Mouse (Mus musculus): ENCODE results near the gene Galk1. TPM values are rescaled to one million over a fixed set of nuclear protein-coding genes. Genes with fewer than 3 reads are reported as not detected.

Galk1 gene
- total and polyA plus RNA-seq, 3 experiments, result 14.5 to 16.4 (median 14.7) TPM

DNA sequence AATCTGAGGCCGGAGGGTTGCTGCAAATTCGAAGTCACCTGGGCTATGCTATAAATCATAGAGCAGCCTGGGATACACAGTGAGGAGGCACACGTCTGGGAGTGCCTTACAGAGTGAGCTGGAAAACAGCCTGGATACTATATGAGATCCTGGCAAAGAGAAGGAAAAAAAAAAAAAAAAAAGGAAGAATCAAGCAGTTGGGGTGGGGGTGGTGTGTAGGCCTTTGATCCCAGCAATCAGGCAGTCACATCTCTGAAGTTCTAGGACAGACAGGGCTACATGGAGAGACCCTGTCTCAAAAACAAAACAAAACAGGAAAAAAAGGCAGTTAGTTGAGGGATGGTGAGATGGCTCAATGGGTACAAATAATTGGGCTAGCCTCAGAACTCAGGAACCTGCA, 24.2 kb upstream of the Galk1 start:
- Histone ChIP-seq H3K27ac (no peak overlapping the region), H3K79me2 (replicated peaks; ENCODE audit: control insufficient read depth, insufficient read depth, low read length) (peaks cover 14% of the 10 kb centered on the region), H3K27me3 (ENCODE audit: control insufficient read depth, insufficient read depth, low read length) (no peaks in the 10 kb centered on the region), H3K4me3 (no peak overlapping the region), H3K36me3 (ENCODE audit: control insufficient read depth, insufficient read depth, low read length) (peaks cover 3% of the 10 kb centered on the region), H3K9ac (ENCODE audit: low read depth, low read length) (no peak overlapping the region), H3K4me1 (ENCODE audit: control insufficient read depth, insufficient read depth, low read length) (peaks cover 5% of the 10 kb centered on the region)
- TF ChIP-seq CTCF (IDR thresholded peaks at IDR 0.05) (no peak), POLR2A (IDR thresholded peaks at IDR 0.05; ENCODE audit: insufficient read depth, low read depth, low read length) (no peak), EP300 (IDR thresholded peaks at IDR 0.05; ENCODE audit: insufficient read depth, low read depth, low read length) (no peak)
- intact Hi-C loops (cut with DNase I), result no loop called here
- DNase-seq, result no peak
- 94% methylated on average over 3 of the region's 3 CpGs for WGBS

DNA sequence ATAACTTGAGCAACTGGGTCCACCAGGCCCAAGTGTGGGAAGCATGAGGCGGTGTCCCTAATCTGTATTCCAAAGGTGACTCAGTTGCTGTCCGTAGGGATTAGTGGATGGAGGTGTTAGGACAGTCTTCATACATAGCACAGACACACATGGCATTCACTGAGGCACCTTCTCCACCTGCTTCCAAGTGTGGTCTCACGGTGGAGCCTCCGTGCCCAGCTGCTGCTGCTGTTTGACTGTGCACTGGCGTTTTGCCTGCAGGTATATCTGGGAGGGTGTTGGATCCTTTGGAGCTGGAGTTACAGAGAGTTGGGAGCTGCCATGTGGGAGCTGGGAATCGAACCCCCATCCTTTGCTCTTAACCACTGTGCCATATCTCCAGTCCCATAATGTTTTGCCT, 22.1 kb upstream of the Galk1 start:
- H3K27ac ChIP-seq, result no peak overlapping the region
- H3K4me3 ChIP-seq, result no peak overlapping the region
- peaks cover 9% of the 10 kb centered on the region for H3K4me1 ChIP-seq (ENCODE audit: control insufficient read depth, insufficient read depth, low read length)
- H3K9ac ChIP-seq (ENCODE audit: low read depth, low read length), result no peak overlapping the region
- no peak for TF ChIP-seq POLR2A (IDR thresholded peaks at IDR 0.05; ENCODE audit: insufficient read depth, low read depth, low read length)
- no peak for TF ChIP-seq CTCF (IDR thresholded peaks at IDR 0.05)
- no peak for TF ChIP-seq EP300 (IDR thresholded peaks at IDR 0.05; ENCODE audit: insufficient read depth, low read depth, low read length)
- DNase-seq, result no peak
- intact Hi-C loops (cut with DNase I), result no loop called here
- H3K27me3 ChIP-seq (ENCODE audit: control insufficient read depth, insufficient read depth, low read length), result no peaks in the 10 kb centered on the region
- no peaks in the 10 kb centered on the region; the same call in 1 of the 2 replicates for H3K36me3 ChIP-seq (ENCODE audit: control insufficient read depth, insufficient read depth, low read length)
- WGBS, result 92% methylated on average over 6 of the region's 6 CpGs
- H3K79me2 ChIP-seq (replicated peaks; ENCODE audit: control insufficient read depth, insufficient read depth, low read length), result peaks cover 12% of the 10 kb centered on the region

DNA sequence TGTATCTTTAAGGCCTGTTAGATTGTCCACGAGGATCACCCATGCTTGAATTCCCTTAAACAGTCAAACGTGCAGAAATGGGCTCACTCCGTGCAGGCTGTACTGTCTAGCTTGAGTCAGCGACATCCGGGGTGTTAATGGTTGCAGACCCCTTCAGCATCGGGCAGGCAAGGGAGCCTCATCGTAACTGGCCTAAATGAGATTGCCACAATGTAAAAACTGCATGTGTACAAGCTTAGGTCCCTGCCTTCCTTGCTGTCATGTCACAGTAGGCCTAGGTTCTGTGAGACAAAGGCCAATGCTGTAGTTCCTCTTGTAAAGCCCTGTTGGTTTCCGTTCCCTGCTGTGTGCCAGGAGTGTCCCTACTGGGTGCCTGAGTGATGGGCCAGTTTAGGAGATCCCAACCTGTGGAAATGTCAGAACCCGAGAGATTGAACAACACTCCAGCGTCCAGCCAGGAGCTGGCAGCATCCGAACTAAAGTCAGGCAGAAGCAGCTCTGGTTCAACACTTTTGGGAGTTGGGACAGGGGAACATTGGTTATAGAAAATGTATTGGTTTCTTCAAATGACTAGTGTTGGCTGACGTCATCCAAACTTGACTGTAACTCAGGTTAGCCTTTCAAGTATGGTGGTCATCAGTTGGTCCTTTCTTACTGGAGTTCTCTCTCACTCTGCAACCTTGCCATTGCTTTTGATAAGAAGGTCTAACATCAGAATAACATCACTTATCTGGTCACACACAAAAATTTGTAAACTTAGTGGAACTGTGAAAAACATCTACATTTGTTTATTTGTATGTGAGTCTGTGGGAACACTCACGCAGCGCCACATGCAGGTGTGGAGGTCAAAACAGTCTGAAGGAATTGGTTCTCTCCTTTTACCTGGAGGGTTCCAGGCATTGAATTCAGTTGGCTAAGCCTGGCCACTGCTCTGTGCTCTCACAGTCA, 18.7 kb upstream of the Galk1 start:
- peaks cover 6% of the 10 kb centered on the region for H3K79me2 ChIP-seq (replicated peaks; ENCODE audit: control insufficient read depth, insufficient read depth, low read length)
- peak overlapping the region; percentile 99 for H3K27ac ChIP-seq
- WGBS, result 21% methylated on average over 14 of the region's 14 CpGs
- DNase-seq, result peak in 1 of 2 experiments; percentile 64
- H3K27me3 ChIP-seq (ENCODE audit: control insufficient read depth, insufficient read depth, low read length), result no peaks in the 10 kb centered on the region
- no peaks in the 10 kb centered on the region for H3K36me3 ChIP-seq (ENCODE audit: control insufficient read depth, insufficient read depth, low read length)
- peak overlapping the region; percentile 98 for H3K4me3 ChIP-seq
- H3K4me1 ChIP-seq (ENCODE audit: control insufficient read depth, insufficient read depth, low read length), result peaks cover 11% of the 10 kb centered on the region
- TF ChIP-seq EP300 (IDR thresholded peaks at IDR 0.05; ENCODE audit: insufficient read depth, low read depth, low read length) (0 out of 2 replicates have a peak, but pooled peaks have one; percentile 9), POLR2A (IDR thresholded peaks at IDR 0.05; ENCODE audit: insufficient read depth, low read depth, low read length) (no peak)
- peak overlapping the region; percentile 92 for H3K9ac ChIP-seq (ENCODE audit: low read depth, low read length)
- intact Hi-C loops (cut with DNase I), result loop anchor here (1.0 kb wide), 1 partner anchor 55 kb away; the partner anchor contains the start of gene Wbp2

DNA sequence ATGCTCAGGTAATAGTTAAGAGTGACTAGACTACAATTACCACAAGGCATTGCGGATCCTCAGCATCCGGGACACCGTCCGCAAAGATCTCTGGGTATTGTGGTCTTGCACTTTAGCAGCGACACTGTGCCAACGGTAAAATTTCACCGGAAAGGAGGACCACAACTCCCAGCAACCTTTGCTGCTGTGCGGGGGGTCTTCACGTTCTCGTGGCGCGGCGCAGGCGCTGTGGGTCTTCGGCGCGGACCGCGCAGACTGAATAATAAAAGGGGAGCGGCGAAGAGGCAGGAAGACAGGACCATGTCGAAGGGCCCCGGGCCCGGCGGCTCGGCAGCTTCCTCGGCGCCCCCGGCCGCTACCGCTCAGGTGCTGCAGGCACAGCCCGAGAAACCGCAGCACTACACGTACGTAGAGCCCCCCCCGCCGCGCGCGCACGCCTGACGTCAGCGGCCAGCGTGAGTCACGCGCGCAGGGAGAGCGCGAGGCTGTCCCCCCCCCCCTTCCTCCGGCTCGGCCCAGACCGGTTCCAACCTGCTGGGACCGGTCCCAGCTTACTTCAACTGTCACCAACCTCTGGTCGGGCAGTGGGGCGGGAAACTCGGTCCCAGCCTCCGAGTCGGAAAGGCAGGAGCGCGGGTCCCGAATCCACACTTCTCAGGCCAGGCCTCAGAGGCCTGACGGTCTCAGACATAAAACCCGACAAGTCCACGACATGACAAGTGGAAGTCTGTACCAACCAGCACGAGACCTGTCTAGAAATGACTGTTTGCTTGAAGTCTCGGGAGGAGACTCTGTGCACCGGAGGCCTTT, 17.8 kb upstream of the Galk1 start, which contains the start of gene Unk:
Gene Unk, plus strand, starts transcription at position 235 of the 810 bp plus-strand sequence.
- Histone ChIP-seq H3K27ac (peak within 1 kb of the TSS; percentile 99), H3K79me2 (replicated peaks; ENCODE audit: control insufficient read depth, insufficient read depth, low read length) (peaks cover 6% of the 10 kb centered on the region), H3K27me3 (ENCODE audit: control insufficient read depth, insufficient read depth, low read length) (no peaks in the 10 kb centered on the region), H3K36me3 (ENCODE audit: control insufficient read depth, insufficient read depth, low read length) (no peaks in the 10 kb centered on the region), H3K4me3 (peak within 1 kb of the TSS; percentile 98), H3K9ac (ENCODE audit: low read depth, low read length) (peak within 1 kb of the TSS; percentile 92), H3K4me1 (ENCODE audit: control insufficient read depth, insufficient read depth, low read length) (peaks cover 11% of the 10 kb centered on the region)
- peak; percentile 98 for DNase-seq
- intact Hi-C loops (cut with DNase I), result loop anchor here (1.0 kb wide), 1 partner anchor 56 kb away; the partner anchor contains the start of gene Wbp2
- under 1% methylated on average over 67 of the region's 67 CpGs for WGBS
- no peak for TF ChIP-seq CTCF (IDR thresholded peaks at IDR 0.05)
- peak; percentile 87 for TF ChIP-seq POLR2A (IDR thresholded peaks at IDR 0.05; ENCODE audit: insufficient read depth, low read depth, low read length)
- peak; percentile 68 for TF ChIP-seq EP300 (IDR thresholded peaks at IDR 0.05; ENCODE audit: insufficient read depth, low read depth, low read length)

DNA sequence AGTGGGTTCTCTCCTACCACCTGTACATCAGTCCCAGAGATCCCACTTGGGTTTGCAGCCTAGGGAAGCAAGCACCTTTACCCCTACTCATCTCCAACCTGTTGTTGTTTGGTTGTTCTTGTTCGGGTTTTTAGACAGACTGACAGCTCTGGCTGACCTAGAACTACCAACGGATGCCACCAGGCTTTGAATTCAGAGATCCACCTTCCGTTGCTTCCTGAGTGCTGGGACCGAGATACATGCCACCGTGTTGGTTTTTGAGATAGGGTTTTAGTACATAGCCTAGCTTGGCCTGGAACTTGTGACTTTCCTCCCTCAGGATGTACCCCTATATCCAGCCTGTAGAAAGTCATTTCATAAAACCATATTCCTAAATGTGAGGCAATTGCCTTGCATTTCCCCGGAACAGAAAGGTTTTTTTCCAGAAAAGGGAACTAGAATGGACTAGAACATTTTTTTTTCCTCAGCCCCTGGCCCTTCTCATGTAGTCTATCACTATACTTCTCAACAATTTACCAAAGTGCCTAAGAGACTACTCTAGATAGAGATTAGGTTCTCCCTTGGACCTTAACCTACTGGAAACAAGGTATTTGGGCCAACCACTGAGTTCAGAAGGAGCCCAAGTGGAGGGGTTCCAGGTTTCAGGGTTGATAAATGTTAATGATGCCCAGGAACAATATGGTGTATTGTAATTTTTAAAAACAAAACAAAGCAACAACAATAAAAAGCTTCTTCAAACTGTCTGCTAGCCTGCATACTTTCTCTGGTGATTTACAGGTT, 16.8 kb upstream of the Galk1 start:
- no peak for TF ChIP-seq CTCF (IDR thresholded peaks at IDR 0.05)
- TF ChIP-seq POLR2A (IDR thresholded peaks at IDR 0.05; ENCODE audit: insufficient read depth, low read depth, low read length), result no peak
- no peak for TF ChIP-seq EP300 (IDR thresholded peaks at IDR 0.05; ENCODE audit: insufficient read depth, low read depth, low read length)
- 69% methylated on average over 6 of the region's 6 CpGs for WGBS
- peak overlapping the region; percentile 99 for H3K27ac ChIP-seq

More for the DNA sequence above, 16.8 kb upstream of the Galk1 start:
- Histone ChIP-seq H3K4me3 (peak overlapping the region; percentile 98), H3K79me2 (replicated peaks; ENCODE audit: control insufficient read depth, insufficient read depth, low read length) (peaks cover 2% of the 10 kb centered on the region; the same call in 1 of the 2 replicates), H3K4me1 (ENCODE audit: control insufficient read depth, insufficient read depth, low read length) (peaks cover 11% of the 10 kb centered on the region), H3K36me3 (ENCODE audit: control insufficient read depth, insufficient read depth, low read length) (no peaks in the 10 kb centered on the region), H3K27me3 (ENCODE audit: control insufficient read depth, insufficient read depth, low read length) (no peaks in the 10 kb centered on the region), H3K9ac (ENCODE audit: low read depth, low read length) (peak overlapping the region; percentile 47)
- no peak for DNase-seq
- intact Hi-C loops (cut with DNase I), result no loop called here
